Mouse (Mus musculus) kidney, postnatal 36 days (tissue): ENCODE data around the gene Oprm1.
"Not testable (repeated sequence)": the region's sequence is repeated elsewhere in the genome, so short reads cannot be mapped to it uniquely, and the experiment has no call there.

Source experiments
- DNase-seq, 2 experiments: peaks; one replicate each; pipeline ENCODE4 v3.0.0; 2021 to 2022; ENCODE audit warnings: mixed read lengths in 2 of 2

The Oprm1 gene

DNA sequence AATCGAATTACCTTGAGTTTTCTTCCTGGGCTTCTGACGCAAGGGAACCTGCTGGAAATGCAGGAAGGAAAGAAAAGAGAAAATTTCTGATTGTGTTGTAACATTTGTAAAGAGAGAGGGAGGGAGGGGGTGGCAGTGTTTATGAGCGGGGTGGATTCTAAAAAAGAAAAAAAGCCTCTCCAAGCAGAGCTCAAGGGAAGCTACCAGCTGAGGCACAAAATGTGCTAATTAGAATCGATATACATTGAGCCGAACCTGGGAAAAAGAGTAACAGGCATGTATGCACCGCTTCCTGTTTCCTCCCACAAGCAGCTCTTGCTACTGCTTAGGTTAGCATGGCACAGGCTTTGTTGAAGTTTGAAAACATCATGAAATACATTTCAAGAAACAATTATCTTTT is 221.9 kb downstream of the Oprm1 start:
- no peak for DNase-seq

DNA sequence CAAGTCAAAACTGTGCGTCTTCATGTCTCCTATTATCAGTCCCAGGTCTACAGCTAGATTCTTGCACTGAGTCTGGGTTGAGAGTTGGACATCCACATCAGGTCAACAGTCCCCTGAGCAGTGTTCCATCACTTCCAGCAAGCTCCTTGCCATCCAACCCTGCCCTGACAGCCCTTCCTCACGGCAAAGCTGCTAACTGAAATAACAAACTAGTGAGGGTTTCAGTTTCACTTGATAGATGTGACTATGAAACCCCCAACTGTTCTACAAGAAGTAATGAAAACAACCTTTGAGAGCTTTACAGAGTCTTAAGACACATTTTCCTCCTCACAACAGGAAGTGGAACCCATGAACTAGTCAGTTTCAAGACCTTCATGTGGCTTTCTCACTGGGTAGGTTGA is 224.4 kb downstream of the Oprm1 start:
- DNase-seq, result no peak

DNA sequence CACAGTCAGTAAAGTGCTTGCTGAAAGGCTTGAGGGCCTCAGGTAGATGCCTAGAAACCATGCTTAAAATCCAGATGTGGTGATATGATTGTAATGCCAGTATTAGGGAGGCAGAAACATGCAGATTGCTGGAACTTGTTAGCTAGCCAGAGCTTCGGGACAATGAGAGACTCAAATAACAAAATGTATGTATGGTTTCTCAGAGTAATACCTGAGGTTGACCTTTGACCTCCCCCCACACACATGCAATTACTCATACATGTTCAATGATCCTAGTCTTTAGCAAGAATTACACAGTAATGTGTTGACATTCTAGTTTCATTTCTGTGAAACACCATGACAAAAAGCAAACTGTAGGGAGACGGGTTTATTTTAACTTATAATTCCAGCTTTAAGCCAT is 225.1 kb downstream of the Oprm1 start:
- DNase-seq, result no peak

DNA sequence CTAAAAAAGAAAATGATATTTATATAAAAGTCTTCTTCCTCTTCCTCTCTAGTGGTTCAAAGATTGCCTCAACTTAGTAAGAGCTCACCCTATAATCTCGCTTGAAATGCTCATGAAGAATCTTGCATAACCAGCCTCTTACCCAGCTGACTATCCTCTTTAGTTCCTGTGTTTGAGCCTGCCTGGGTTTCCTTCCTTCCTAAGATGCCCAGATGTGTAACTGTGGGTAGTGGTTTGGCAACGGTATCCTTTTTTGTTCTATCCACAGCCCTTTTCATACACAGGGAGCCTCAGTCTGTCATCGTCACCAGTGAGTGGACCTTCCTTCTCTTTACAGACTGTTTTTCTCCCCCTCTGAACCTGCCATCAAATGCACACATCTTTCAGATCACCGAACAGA is 227.9 kb downstream of the Oprm1 start:
- no peak for DNase-seq

DNA sequence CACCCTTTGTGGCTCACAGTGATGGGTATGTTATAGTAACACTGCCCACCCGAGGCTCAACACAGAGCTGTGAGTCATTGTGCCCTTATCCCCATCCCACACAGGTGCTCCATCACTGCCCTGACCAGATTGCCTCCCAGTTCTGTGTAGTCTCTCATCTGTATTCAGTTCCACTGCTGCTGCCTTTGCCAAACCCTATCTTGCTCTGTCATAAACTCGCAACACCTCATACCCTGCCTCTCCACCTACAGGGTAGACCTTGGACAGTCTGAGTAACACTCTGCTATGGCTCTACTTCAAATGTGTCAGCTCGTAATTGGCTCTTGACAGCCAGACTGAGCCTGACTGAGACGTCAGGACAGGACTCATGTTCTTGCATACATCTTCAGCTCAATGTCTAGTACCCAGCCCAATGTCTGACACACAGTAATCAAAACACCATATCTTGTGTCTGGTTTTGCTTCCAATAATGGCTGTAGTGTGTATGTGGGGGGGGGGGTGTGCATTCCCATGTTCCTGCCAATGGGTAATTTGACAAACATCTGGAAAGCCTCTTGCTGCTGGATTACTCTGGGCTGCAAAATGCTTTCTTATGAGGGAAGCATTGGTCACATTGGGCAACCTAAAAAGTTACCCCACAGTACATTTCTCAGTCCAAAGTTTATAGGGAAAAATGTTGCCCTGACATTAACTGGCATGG is 229.2 kb downstream of the Oprm1 start:
- DNase-seq, result no peak

DNA sequence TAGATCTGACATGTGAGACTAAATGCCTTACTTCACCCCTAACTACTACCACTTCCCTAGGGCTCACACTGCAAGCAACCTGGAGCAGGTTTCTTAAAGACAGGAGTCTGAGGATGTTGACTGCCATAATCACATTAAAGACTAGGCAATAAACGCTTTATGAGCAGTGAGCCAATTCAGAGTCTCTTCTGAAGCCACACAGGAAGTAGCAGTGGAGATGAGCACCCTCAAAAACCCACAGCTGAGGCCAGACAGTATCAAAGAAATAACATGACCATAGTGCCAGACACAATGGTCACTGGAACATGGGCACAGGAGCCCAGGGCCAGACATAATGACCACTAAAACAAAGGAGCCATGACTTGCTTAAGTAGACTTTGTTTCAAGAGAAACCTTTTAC is 230.2 kb downstream of the Oprm1 start:
- DNase-seq, result no peak

DNA sequence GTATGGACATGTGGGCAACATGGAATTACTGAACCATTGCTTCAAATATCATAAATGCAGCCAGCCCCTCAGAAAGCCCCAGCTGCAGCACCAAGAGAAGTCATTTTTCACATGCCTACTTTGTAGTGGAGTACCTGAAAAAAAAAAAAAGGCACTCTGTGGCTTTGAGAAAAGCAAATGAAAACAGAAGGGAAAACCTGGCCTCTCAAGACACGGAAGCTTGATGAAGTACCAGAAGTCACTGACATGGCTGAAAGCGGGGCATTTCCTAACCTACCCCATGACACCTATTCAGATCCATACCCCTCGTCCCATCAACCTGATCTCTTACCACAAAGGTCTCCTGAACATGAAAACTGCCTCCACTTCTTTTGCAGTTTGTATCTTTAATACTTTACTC is 238.6 kb downstream of the Oprm1 start:
- DNase-seq, result no peak

DNA sequence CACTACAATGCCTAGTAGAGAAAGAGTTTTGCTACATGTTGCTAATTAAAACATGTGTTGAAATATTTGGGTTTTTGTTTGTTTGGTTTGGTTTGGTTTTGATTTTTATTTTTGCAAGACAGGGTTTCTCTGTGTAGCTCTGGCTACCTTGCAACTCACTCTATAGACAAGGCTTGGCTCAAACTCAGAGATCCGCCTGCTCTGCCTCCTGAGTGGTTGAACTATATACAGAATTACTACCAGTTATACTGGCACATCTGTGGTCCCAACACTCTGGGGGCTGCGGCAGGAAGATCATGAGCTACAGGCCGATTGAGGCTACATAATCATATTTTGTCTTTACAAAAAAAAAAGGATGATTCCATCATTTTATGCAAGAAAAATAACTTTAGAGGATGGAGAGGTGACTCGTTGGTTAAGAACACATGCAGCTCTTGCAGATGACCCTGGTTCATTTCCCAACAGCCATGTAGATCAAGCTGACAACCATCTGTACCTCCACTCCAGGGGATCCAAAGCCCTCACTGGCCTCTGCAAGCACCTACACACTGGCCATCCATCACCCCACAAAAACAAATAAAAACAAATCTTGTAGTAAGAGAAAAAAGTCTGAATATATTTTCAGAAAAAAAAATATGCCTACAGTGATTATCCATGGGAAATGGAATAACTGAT is 240.4 kb downstream of the Oprm1 start:
- DNase-seq, result no peak

DNA sequence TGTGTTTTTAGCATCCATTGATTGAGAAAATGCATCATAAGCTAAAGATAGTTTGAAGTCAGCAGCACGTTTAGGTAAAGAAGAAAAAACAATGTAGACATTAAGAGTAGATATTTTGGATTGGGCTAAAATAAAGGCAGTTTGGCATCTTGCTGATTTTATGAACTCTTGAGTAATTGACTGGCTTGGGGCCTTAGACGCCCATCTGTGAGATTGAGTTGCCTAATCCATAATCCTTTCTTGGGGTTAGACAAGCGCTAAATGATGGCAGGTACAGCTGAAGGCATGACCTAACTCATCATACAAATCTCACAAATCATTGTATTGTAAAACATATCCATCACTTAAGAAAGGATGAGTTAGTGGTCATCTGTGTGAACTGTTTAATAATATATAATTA is 241.0 kb downstream of the Oprm1 start:
- no peak for DNase-seq

DNA sequence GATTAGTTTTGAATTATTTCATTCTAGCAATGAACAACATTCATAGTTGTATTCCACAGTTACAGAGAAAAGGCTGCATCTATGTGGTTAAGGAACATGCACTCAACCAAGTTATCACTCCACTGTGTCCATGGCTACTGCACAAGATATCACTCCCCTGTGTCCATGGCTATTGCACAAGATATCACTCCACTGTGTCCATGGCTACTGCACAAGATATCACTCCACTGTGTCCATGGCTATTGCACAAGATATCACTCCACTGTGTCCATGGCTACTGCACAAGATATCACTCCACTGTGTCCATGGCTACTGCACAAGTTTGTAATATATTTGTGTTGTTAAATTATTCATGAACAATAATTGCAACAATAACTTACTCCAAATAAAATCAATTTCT is 245.6 kb downstream of the Oprm1 start:
- DNase-seq, result not testable (repeated sequence)

DNA sequence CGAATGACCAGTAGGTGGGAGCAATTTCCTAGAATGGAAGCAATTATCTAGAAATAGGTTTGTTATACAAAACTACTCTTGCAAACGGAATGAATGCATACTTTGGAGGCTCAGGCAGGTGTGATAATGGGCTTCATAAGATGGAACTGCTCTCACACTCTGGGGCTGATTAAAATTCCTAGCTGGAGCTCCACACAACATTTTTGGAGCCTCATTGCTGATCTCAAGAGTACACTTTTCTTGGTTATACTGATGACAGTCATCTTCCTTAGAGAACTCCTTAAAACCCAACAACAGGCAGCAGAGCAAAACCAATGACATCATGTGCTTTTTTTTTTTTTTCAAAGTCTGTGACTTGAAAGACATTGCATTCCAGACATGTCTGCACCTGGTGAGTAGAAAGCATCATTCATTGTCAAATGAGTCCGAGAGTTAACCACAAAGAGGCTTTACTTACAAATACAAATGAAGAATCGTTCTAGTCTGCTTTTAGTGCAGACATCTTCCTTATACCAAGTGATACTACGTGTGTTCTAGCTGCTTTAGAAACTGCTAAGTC is 246.8 kb downstream of the Oprm1 start:
- no peak for DNase-seq

DNA sequence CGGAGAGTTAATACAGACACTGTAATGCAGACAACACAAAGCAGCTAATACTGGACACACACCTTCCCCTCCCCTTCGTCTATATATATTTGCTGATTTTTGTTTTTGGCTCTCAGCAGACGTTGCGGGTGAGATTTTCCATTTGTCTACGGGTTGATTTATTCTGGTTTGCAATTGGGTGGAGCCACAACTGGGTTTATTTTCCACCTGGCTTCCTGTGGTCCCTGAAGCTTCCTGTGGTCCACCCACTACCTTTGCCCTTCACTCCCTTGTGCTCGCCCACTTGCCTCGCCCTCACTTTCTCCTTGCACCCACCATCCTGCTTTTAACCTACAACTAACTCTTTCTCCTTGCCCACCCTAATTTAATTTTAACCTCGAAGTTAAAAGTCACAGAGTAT is 252.2 kb downstream of the Oprm1 start:
- DNase-seq, result no peak

DNA sequence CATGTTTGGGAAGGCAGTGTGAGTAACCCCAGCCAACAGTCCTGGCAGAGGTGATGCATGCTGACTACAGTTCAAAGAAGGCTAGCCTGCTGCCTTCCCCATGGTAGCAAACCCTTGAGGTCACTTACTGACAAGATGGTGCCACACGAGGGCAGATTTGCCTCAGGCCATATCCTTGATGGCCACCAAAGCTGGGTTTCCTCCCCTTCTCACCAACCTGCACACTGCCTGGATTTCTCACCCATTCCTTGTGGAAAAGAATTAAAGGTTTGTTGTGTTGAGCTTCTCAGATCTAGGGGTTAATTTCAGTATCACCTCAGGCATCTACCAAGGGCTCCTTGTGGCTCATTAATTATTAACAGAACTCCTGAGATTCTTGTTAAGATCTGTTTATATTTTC is 256.9 kb downstream of the Oprm1 start:
- DNase-seq, result peak; percentile 28 to 37

DNA sequence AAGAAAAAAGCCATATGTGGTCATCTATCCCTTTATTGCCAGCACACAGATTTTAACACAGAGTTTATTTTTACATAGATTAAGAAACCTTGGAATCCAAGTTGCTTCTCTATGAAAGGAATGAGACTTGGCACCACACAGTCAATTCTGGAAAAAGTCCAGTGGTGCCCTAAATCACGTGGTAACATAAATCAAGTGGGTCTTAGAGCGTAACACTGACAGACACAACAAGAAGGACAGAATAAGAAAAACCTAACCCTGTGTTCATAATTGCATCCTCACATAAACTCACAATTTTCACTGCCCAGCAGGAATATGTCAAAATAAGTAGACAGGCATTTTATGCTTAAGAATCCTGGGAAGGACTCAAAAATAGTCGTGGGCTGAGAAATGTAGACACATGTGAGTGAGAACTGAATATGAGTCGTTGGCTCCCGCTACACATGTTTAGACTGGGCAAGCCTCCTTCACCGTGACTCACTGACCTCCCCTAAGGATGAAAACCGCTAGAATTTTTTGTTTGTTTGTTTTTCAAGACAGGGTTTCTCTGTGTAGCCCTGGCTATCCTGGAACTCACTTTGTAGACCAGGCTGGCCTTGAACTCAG is 261.6 kb downstream of the Oprm1 start:
- DNase-seq, result peak; percentile 51 to 65

DNA sequence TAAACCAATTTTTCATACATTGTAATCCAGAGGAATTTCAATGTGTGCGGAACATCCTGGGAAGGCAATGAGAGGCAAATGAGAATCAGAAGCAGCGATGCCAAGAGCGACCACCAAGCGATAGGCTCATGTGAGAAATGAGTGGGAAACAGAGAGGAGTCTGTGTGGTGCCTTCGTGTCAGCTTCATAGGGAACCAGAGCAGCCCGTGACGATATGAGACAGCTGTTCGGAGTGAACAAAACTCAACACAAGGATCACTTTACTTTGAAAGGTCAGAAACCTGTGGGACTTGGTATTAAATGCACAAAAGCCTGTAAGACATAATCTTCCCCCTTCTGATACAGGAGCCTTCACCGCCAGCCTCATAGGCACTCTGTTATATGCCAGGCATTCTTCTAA is 262.2 kb downstream of the Oprm1 start:
- DNase-seq, result no peak

DNA sequence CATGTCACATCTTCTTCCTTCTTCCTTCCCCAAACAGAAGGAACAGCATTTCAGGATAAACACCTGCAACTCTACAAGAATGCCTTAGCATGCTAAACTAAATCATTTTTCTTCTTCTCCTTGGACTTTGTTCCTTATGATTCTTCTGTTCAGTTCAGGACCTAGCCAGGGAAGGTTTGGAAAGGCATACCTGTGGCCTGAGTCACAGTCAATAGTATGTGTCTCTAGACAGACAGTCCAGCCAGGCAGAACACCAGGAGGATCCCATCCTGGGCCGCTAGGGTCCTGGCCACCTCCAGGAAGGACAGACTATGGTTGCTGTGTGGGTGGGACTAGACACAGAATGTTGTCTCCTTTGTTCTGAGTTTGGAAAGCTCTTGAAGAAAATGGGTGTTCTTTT is 266.7 kb downstream of the Oprm1 start:
- DNase-seq, result no peak

DNA sequence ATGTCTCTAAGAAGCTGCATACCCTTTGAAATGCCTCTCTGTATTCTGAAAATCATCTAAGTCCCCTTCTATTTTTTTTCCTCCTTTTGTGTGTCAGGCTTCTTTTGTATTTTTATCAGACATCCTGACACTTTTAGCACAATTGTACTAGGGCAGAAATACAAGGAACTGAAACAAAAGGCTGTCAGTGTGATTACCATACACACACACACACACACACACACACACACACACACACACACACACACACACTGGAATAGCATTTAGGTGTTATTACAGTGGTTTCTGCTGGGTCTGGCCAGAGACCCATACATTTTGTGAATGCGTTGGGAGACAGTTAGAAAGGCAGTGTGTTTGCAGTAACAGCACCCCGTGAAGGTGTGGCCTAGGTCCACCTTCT is 275.2 kb downstream of the Oprm1 start:
- no peak for DNase-seq

DNA sequence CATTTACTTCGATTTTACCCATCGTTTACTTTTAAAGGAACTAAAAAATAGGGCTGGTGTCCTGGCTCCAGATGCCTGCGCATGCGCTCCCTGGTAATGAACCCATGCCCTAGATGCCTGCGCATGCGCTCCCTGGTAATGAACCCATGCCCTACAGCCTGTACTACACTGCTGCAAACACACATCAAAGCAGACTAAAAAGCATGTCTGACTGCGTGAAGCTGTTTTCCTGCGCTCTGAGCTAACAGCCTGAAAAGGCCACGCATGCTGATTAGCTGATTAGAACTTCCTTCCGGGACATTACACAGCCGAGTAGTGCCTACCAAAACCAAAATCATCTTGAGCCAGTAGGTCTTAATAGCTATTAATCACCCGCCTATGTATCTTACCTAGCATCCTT is 277.2 kb downstream of the Oprm1 start:
- peak in 1 of 2 experiments; percentile 19 for DNase-seq

DNA sequence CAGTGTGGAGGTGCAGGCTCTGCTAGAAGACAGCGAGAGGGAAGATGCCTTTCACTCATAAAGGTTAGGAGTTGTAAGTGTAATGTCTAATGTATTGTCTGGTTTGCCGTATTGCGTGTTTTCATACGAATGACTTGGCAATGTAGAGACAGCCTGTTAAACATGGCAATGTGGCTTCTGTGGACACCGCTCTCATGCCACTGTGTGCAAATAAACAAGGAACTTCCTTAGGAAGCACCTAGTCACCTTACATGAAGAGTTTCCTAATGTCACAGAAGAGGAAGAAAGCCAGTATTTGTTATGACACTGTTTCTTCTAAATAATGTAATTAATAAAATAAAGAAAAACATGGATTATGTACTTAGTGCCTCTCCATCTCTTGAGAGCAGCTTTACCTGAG is 278.9 kb downstream of the Oprm1 start:
- no peak for DNase-seq

DNA sequence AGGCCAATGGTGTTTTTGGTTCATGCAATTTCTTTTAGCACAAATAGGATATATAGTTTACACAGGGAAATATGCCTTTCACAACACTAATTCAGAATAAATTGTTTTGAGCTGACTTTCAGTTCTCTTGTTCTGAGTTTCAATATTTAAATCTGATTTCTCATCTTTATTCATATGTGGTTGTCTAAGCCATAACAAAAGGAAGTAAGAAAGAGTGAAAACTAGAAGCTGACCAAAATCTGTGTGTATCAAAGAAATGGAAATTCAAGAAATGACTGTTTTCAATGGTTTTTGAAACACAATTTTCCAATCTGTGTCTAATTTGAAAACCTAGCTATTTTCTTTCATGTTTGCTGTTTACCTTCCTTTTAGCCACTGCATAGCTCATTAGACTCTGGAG is 282.7 kb downstream of the Oprm1 start:
- DNase-seq, result no peak

DNA sequence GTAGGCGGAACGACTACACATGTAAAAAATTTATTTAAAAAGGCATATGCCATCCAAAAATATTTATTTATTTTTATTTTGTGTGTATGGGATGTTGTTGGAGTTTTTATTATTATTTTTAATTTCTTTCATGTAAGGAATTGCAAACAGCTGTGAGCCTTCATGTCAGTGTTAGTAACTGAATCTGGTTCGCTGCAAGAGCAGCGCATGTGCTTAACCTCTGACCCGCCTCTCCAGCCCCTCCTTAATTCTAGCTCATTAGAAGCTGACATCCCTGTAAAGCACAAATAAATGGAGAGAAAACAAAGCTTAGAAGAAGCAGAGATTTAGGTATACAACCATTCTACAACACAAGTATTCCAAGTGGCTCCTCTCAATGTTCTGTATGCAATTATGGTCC is 285.6 kb downstream of the Oprm1 start:
- no peak for DNase-seq

DNA sequence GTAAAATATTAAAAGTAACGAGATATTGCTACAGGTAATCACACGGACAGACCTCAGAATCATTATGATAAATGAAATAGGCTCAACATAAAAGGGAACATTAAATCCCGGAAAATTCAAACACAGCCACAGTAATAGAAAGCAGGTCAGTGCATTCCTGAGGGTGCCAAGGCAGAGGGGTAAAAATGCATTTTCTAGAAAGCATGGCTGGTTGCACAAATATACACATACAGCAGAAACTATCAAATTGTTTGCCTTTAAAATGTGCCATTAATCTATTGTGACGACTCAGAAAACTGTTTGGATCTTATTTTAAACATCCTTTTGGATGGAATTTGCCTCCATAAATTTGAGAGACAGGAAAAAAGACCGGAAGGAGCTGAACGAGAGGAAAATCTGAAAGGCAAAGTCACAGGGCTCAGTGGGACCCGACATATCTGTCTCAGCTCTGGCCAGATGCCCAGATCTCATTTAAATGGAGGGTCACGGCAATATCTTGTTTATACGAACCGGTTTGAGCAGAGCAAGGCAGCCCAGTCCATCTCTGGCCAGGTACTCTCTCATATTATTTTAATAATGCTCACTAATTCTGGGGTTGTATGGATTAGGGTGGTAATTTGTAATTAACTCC is 289.1 kb downstream of the Oprm1 start:
- peak; percentile 43 to 59 for DNase-seq

DNA sequence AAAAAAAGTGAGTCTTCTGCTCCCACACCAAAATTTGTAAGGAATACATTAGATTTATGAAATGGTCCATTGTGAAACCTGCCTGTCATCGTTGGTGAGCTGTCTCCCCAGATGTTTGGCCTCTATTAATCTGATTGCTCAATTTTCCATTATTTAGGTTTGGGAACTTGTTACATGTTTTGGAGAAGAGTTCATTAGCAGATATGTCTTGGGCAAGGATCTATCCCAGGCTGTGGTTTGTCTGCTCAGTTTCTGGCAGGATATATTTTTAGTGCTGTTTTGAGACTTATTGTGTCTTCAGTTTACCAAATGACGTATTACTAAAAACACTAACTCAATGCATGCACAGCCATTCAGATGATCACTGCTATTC is 289.6 kb downstream of the Oprm1 start:
- no peak for DNase-seq

DNA sequence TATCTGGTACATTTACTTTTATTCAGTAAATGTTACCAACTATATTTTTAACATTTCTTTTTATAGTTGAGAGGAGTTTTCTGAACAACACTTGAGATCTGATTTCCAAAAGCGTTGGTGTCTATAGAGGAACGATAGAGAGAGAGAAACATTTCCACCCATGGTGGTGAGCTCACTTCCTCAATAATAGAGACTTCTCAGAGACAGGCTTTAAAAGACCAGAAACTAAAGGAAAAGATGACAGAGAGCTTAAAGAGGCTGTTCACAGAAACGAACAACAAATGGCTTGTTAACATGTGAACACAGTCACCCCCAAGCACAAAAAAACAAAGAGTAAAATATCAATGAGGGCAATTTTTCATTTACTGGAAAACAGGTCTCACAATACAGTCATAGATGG is 291.6 kb downstream of the Oprm1 start:
- no peak for DNase-seq
